Mouse (Mus musculus): ENCODE data around the gene Asxl2. TPM values are rescaled to one million over a fixed set of nuclear protein-coding genes. Genes with fewer than 3 reads are reported as not detected.

Asxl2 gene
- polyA plus RNA-seq, 1 experiment from 2014 or later = 14.4 TPM

GRCm38 (mm10) chr12:3422786-3423185, 3.9 kb upstream of the Asxl2 start:
- DNase-seq (no peak), ATAC-seq (ENCODE audit: low FRiP score, low TSS enrichment) (no peak)

GRCm38 (mm10) chr12:3424179-3424578, 2.5 kb upstream of the Asxl2 start:
- H3K9ac ChIP-seq (replicated peaks; ENCODE audit: low read length) = no peak overlapping the region; the same call in 1 of the 2 replicates
- no peak overlapping the region for H3K27ac ChIP-seq (replicated peaks; ENCODE audit: low read depth, low read length)
- no peaks in the 10 kb centered on the region for H3K27me3 ChIP-seq (ENCODE audit: control insufficient read depth, insufficient read depth, low read length)
- H3K9me3 ChIP-seq (ENCODE audit: control insufficient read depth, low read length) = no peaks in the 10 kb centered on the region
- H3K4me2 ChIP-seq (ENCODE audit: low read length) = no peak overlapping the region
- no peak for DNase-seq
- no peak overlapping the region for H3K4me3 ChIP-seq (replicated peaks; ENCODE audit: low read depth, low read length)
- 0 out of 2 replicates have a peak, but pooled peaks cover 3% of the 10 kb centered on the region for H3K36me3 ChIP-seq (ENCODE audit: control insufficient read depth, insufficient read depth, low read length)
- WGBS = 97% methylated on average over 2 of the region's 2 CpGs
- peaks cover 4% of the 10 kb centered on the region for H3K4me1 ChIP-seq (ENCODE audit: control insufficient read depth, insufficient read depth, low read length)
- no peak for ATAC-seq (ENCODE audit: low FRiP score, low TSS enrichment)

More at GRCm38 (mm10) chr12:3422786-3423185, 3.9 kb upstream of the Asxl2 start:
- 94% methylated on average over 1 of the region's 1 CpGs for WGBS
- H3K9ac ChIP-seq (replicated peaks; ENCODE audit: low read length) = no peak overlapping the region
- peaks cover 4% of the 10 kb centered on the region for H3K4me1 ChIP-seq (ENCODE audit: control insufficient read depth, insufficient read depth, low read length)
- no peaks in the 10 kb centered on the region for H3K27me3 ChIP-seq (ENCODE audit: control insufficient read depth, insufficient read depth, low read length)
- no peak overlapping the region for H3K27ac ChIP-seq (replicated peaks; ENCODE audit: low read depth, low read length)
- H3K4me2 ChIP-seq (ENCODE audit: low read length) = no peak overlapping the region
- H3K9me3 ChIP-seq (ENCODE audit: control insufficient read depth, low read length) = no peaks in the 10 kb centered on the region
- H3K4me3 ChIP-seq (replicated peaks; ENCODE audit: low read depth, low read length) = no peak overlapping the region
- H3K36me3 ChIP-seq (ENCODE audit: control insufficient read depth, insufficient read depth, low read length) = 0 out of 2 replicates have a peak, but pooled peaks cover 8% of the 10 kb centered on the region

GRCm38 (mm10) chr12:3425375-3426341, 999 bp upstream of the Asxl2 start:
- peak overlapping the region; percentile 94 for H3K27ac ChIP-seq (replicated peaks; ENCODE audit: low read depth, low read length)
- 44% methylated on average over 15 of the region's 15 CpGs for WGBS
- peak; percentile 73 for DNase-seq

GRCm38 (mm10) chr12:3427067-3427889, 621 bp downstream of the Asxl2 start:
- Histone ChIP-seq H3K27ac (replicated peaks; ENCODE audit: low read depth, low read length) (peak overlapping the region; percentile 94), H3K4me2 (ENCODE audit: low read length) (peak overlapping the region; percentile 67), H3K9me3 (ENCODE audit: control insufficient read depth, low read length) (no peaks in the 10 kb centered on the region), H3K27me3 (ENCODE audit: control insufficient read depth, insufficient read depth, low read length) (no peaks in the 10 kb centered on the region), H3K36me3 (ENCODE audit: control insufficient read depth, insufficient read depth, low read length) (no peaks in the 10 kb centered on the region), H3K9ac (replicated peaks; ENCODE audit: low read length) (peak overlapping the region; percentile 83), H3K4me3 (replicated peaks; ENCODE audit: low read depth, low read length) (peak overlapping the region; percentile 92), H3K4me1 (ENCODE audit: control insufficient read depth, insufficient read depth, low read length) (peaks cover 4% of the 10 kb centered on the region)
- under 1% methylated on average over 65 of the region's 65 CpGs for WGBS
- ATAC-seq (ENCODE audit: low FRiP score, low TSS enrichment) = peak; percentile 59
- peak; percentile 85 for DNase-seq

More at GRCm38 (mm10) chr12:3425375-3426341, 999 bp upstream of the Asxl2 start:
- Histone ChIP-seq H3K4me3 (replicated peaks; ENCODE audit: low read depth, low read length) (peak overlapping the region; percentile 92), H3K4me1 (ENCODE audit: control insufficient read depth, insufficient read depth, low read length) (peaks cover 4% of the 10 kb centered on the region), H3K27me3 (ENCODE audit: control insufficient read depth, insufficient read depth, low read length) (no peaks in the 10 kb centered on the region), H3K4me2 (ENCODE audit: low read length) (peak overlapping the region; percentile 67), H3K36me3 (ENCODE audit: control insufficient read depth, insufficient read depth, low read length) (no peaks in the 10 kb centered on the region), H3K9ac (replicated peaks; ENCODE audit: low read length) (peak overlapping the region; percentile 83), H3K9me3 (ENCODE audit: control insufficient read depth, low read length) (no peaks in the 10 kb centered on the region)
- peak; percentile 41; the same call in 1 of the 2 replicates for ATAC-seq (ENCODE audit: low FRiP score, low TSS enrichment)

GRCm38 (mm10) chr12:3427891-3428775, 1.5 kb downstream of the Asxl2 start:
- Histone ChIP-seq H3K4me3 (replicated peaks; ENCODE audit: low read depth, low read length) (peak overlapping the region; percentile 92), H3K36me3 (ENCODE audit: control insufficient read depth, insufficient read depth, low read length) (no peaks in the 10 kb centered on the region), H3K27me3 (ENCODE audit: control insufficient read depth, insufficient read depth, low read length) (no peaks in the 10 kb centered on the region), H3K4me2 (ENCODE audit: low read length) (peak overlapping the region; percentile 67), H3K27ac (replicated peaks; ENCODE audit: low read depth, low read length) (no peak overlapping the region; the same call in 1 of the 2 replicates), H3K9ac (replicated peaks; ENCODE audit: low read length) (no peak overlapping the region), H3K9me3 (ENCODE audit: control insufficient read depth, low read length) (no peaks in the 10 kb centered on the region), H3K4me1 (ENCODE audit: control insufficient read depth, insufficient read depth, low read length) (peaks cover 4% of the 10 kb centered on the region)
- ATAC-seq (ENCODE audit: low FRiP score, low TSS enrichment) = no peak
- DNase-seq = no peak
- WGBS = 68% methylated on average over 11 of the region's 11 CpGs

GRCm38 (mm10) chr12:3429681-3430442, 3.2 kb downstream of the Asxl2 start:
- Histone ChIP-seq H3K4me3 (replicated peaks; ENCODE audit: low read depth, low read length) (no peak overlapping the region), H3K27ac (replicated peaks; ENCODE audit: low read depth, low read length) (no peak overlapping the region), H3K27me3 (ENCODE audit: control insufficient read depth, insufficient read depth, low read length) (no peaks in the 10 kb centered on the region), H3K36me3 (ENCODE audit: control insufficient read depth, insufficient read depth, low read length) (no peaks in the 10 kb centered on the region), H3K9me3 (ENCODE audit: control insufficient read depth, low read length) (no peaks in the 10 kb centered on the region), H3K4me2 (ENCODE audit: low read length) (no peak overlapping the region), H3K4me1 (ENCODE audit: control insufficient read depth, insufficient read depth, low read length) (peaks cover 4% of the 10 kb centered on the region), H3K9ac (replicated peaks; ENCODE audit: low read length) (no peak overlapping the region)
- ATAC-seq (ENCODE audit: low FRiP score, low TSS enrichment) (no peak), DNase-seq (no peak)
- 91% methylated on average over 2 of the region's 2 CpGs for WGBS

GRCm38 (mm10) chr12:3430443-3430753, 3.7 kb downstream of the Asxl2 start:
- Histone ChIP-seq H3K9me3 (ENCODE audit: control insufficient read depth, low read length) (no peaks in the 10 kb centered on the region), H3K27me3 (ENCODE audit: control insufficient read depth, insufficient read depth, low read length) (no peaks in the 10 kb centered on the region), H3K4me3 (replicated peaks; ENCODE audit: low read depth, low read length) (no peak overlapping the region), H3K9ac (replicated peaks; ENCODE audit: low read length) (no peak overlapping the region), H3K27ac (replicated peaks; ENCODE audit: low read depth, low read length) (no peak overlapping the region), H3K36me3 (ENCODE audit: control insufficient read depth, insufficient read depth, low read length) (no peaks in the 10 kb centered on the region), H3K4me2 (ENCODE audit: low read length) (no peak overlapping the region), H3K4me1 (ENCODE audit: control insufficient read depth, insufficient read depth, low read length) (peaks cover 4% of the 10 kb centered on the region)
- DNase-seq (no peak), ATAC-seq (ENCODE audit: low FRiP score, low TSS enrichment) (no peak)

All from midbrain, embryonic 14.5 days (tissue).